Mouse (Mus musculus) hindbrain, embryonic 10.5 days (tissue): ENCODE data around the gene Antxr2. TPM values are rescaled to one million over a fixed set of nuclear protein-coding genes. Genes with fewer than 3 reads are reported as not detected.

ENCODE experiments used
- DNase-seq: peaks from one replicate; pipeline ENCODE4 v3.0.0-alpha.2; 2017; ENCODE audit warnings: low spot score
- H3K27ac ChIP-seq: fragments of 300-500 bp; sonication (generic); 2 replicates; pipeline ENCODE4 v1.5.1; 2016; ENCODE audit warnings: mild to moderate bottlenecking, moderate library complexity
- H3K27me3 ChIP-seq: fragments of 300-500 bp; sonication (generic); 2 replicates; pipeline ENCODE4 v1.6.1; 2016; ENCODE audit warnings: mild to moderate bottlenecking; ENCODE audit not compliant: poor library complexity, insufficient read depth, severe bottlenecking
- H3K36me3 ChIP-seq: fragments of 300-500 bp; sonication (generic); 2 replicates; pipeline ENCODE4 v1.6.1; 2016; ENCODE audit warnings: mild to moderate bottlenecking, moderate library complexity
- H3K4me1 ChIP-seq: fragments of 300-500 bp; sonication (generic); replicated peaks from 2 replicates; pipeline ENCODE4 v1.6.1; 2016; ENCODE audit warnings: mild to moderate bottlenecking
- H3K4me3 ChIP-seq: fragments of 300-500 bp; sonication (generic); 2 replicates; pipeline ENCODE4 v1.5.1; 2016; ENCODE audit warnings: mild to moderate bottlenecking, moderate library complexity
- H3K9me3 ChIP-seq: fragments of 300-500 bp; sonication (generic); 2 replicates; pipeline ENCODE4 v1.6.1; 2016; ENCODE audit warnings: mild to moderate bottlenecking, moderate library complexity
- WGBS: fragments of 180-500 bp; shearing (Covaris S2); methylation state at CpG from one replicate; pipeline ENCODE4 v1.1.7; 2016; 5-methylcytosine and 5-hydroxymethylcytosine counted together
- polyA plus RNA-seq: library from polyadenylated mRNA; unstranded; fragments of >200 nt; fragmentation: Nextera tagmentation; extraction: Ambion mirVana; gene quantifications from 2 replicates; pipeline ENCODE4 v1.2.1, GENCODE M21; 2016

Gene Antxr2
- polyA plus RNA-seq, 1 experiment from 2014 or later = 10.1 TPM

- Histone ChIP-seq H3K27ac (no peak overlapping the region), H3K4me3 (no peak overlapping the region), H3K27me3 (no peaks in the 10 kb centered on the region), H3K4me1 (no peaks in the 10 kb centered on the region), H3K36me3 (peaks cover 9% of the 10 kb centered on the region; the same call in 1 of the 2 replicates), H3K9me3 (no peaks in the 10 kb centered on the region)
- WGBS = 94% methylated on average over 1 of the region's 1 CpGs
- DNase-seq = no peak
These were observed 57.5 kb downstream of the Antxr2 start for GRCm38 (mm10) chr5:97973293-97973692.

- H3K9me3 ChIP-seq = no peaks in the 10 kb centered on the region
- peaks cover 9% of the 10 kb centered on the region; the same call in 1 of the 2 replicates for H3K36me3 ChIP-seq
- H3K4me1 ChIP-seq = no peaks in the 10 kb centered on the region
- WGBS = 82% methylated on average over 4 of the region's 4 CpGs
- no peak for DNase-seq
- no peaks in the 10 kb centered on the region for H3K27me3 ChIP-seq
- no peak overlapping the region for H3K27ac ChIP-seq
- H3K4me3 ChIP-seq = no peak overlapping the region
These were observed 58.8 kb downstream of the Antxr2 start for GRCm38 (mm10) chr5:97972029-97972428.

GRCm38 (mm10) chr5:97971236-97971635, 59.6 kb downstream of the Antxr2 start:
- 50% methylated on average over 3 of the region's 3 CpGs for WGBS
- no peaks in the 10 kb centered on the region for H3K27me3 ChIP-seq
- no peak overlapping the region for H3K27ac ChIP-seq
- no peak for DNase-seq
- no peak overlapping the region for H3K4me3 ChIP-seq
- H3K4me1 ChIP-seq = no peaks in the 10 kb centered on the region
- peaks cover 9% of the 10 kb centered on the region; the same call in 1 of the 2 replicates for H3K36me3 ChIP-seq
- H3K9me3 ChIP-seq = no peaks in the 10 kb centered on the region

GRCm38 (mm10) chr5:97967044-97967443, 63.8 kb downstream of the Antxr2 start:
- WGBS = 83% methylated on average over 5 of the region's 5 CpGs
- Histone ChIP-seq H3K36me3 (peaks cover 9% of the 10 kb centered on the region; the same call in 1 of the 2 replicates), H3K27ac (no peak overlapping the region)

GRCm38 (mm10) chr5:97966101-97966500, 64.7 kb downstream of the Antxr2 start:
- Histone ChIP-seq H3K9me3 (no peaks in the 10 kb centered on the region), H3K27ac (no peak overlapping the region), H3K4me3 (no peak overlapping the region), H3K4me1 (no peaks in the 10 kb centered on the region), H3K27me3 (no peaks in the 10 kb centered on the region), H3K36me3 (peaks cover 9% of the 10 kb centered on the region; the same call in 1 of the 2 replicates)
- DNase-seq = no peak

More at GRCm38 (mm10) chr5:97967044-97967443, 63.8 kb downstream of the Antxr2 start:
- H3K4me1 ChIP-seq = no peaks in the 10 kb centered on the region
- no peaks in the 10 kb centered on the region for H3K9me3 ChIP-seq
- DNase-seq = no peak
- H3K4me3 ChIP-seq = no peak overlapping the region
- H3K27me3 ChIP-seq = no peaks in the 10 kb centered on the region

GRCm38 (mm10) chr5:97964444-97964843, 66.4 kb downstream of the Antxr2 start:
- H3K27me3 ChIP-seq = no peaks in the 10 kb centered on the region
- H3K4me3 ChIP-seq = no peak overlapping the region
- H3K4me1 ChIP-seq = no peaks in the 10 kb centered on the region
- 85% methylated on average over 2 of the region's 2 CpGs for WGBS
- H3K36me3 ChIP-seq = peaks cover 19% of the 10 kb centered on the region
- no peaks in the 10 kb centered on the region for H3K9me3 ChIP-seq
- H3K27ac ChIP-seq = no peak overlapping the region
- no peak for DNase-seq

- no peak for DNase-seq
- no peaks in the 10 kb centered on the region for H3K9me3 ChIP-seq
- 93% methylated on average over 3 of the region's 3 CpGs for WGBS
- H3K27ac ChIP-seq = no peak overlapping the region
- peaks cover 24% of the 10 kb centered on the region for H3K36me3 ChIP-seq
- H3K27me3 ChIP-seq = no peaks in the 10 kb centered on the region
- H3K4me3 ChIP-seq = no peak overlapping the region
- H3K4me1 ChIP-seq = no peaks in the 10 kb centered on the region
These were observed 68.3 kb downstream of the Antxr2 start for GRCm38 (mm10) chr5:97962512-97962911.

GRCm38 (mm10) chr5:97961786-97962185, 69.1 kb downstream of the Antxr2 start:
- H3K4me1 ChIP-seq = no peaks in the 10 kb centered on the region
- no peaks in the 10 kb centered on the region for H3K9me3 ChIP-seq
- no peak overlapping the region for H3K27ac ChIP-seq
- no peak for DNase-seq
- H3K27me3 ChIP-seq = no peaks in the 10 kb centered on the region
- no peak overlapping the region for H3K4me3 ChIP-seq
- 84% methylated on average over 7 of the region's 7 CpGs for WGBS
- H3K36me3 ChIP-seq = peaks cover 24% of the 10 kb centered on the region

- no peak for DNase-seq
- Histone ChIP-seq H3K36me3 (peaks cover 27% of the 10 kb centered on the region), H3K4me1 (no peaks in the 10 kb centered on the region), H3K27me3 (no peaks in the 10 kb centered on the region), H3K9me3 (no peaks in the 10 kb centered on the region), H3K27ac (no peak overlapping the region), H3K4me3 (no peak overlapping the region)
- 74% methylated on average over 2 of the region's 2 CpGs for WGBS
These were observed 71.2 kb downstream of the Antxr2 start for GRCm38 (mm10) chr5:97959651-97960050.

- Histone ChIP-seq H3K9me3 (no peaks in the 10 kb centered on the region), H3K27me3 (no peaks in the 10 kb centered on the region), H3K4me1 (no peaks in the 10 kb centered on the region), H3K27ac (no peak overlapping the region), H3K4me3 (no peak overlapping the region), H3K36me3 (peaks cover 27% of the 10 kb centered on the region)
- DNase-seq = no peak
- WGBS = 83% methylated on average over 3 of the region's 3 CpGs
These were observed 71.8 kb downstream of the Antxr2 start for GRCm38 (mm10) chr5:97959010-97959409.

GRCm38 (mm10) chr5:97957501-97957900, 73.3 kb downstream of the Antxr2 start:
- DNase-seq = no peak
- no peaks in the 10 kb centered on the region for H3K4me1 ChIP-seq
- H3K27ac ChIP-seq = no peak overlapping the region
- WGBS = 92% methylated on average over 5 of the region's 5 CpGs
- no peaks in the 10 kb centered on the region for H3K9me3 ChIP-seq
- H3K36me3 ChIP-seq = peaks cover 19% of the 10 kb centered on the region; the same call in 1 of the 2 replicates
- H3K4me3 ChIP-seq = no peak overlapping the region
- no peaks in the 10 kb centered on the region for H3K27me3 ChIP-seq

GRCm38 (mm10) chr5:97954193-97954772, 76.6 kb downstream of the Antxr2 start:
- H3K4me3 ChIP-seq = no peak overlapping the region
- no peak for DNase-seq
- 91% methylated on average over 5 of the region's 5 CpGs for WGBS
- H3K27ac ChIP-seq = no peak overlapping the region
- 0 out of 2 replicates have a peak, but pooled peaks cover 8% of the 10 kb centered on the region for H3K36me3 ChIP-seq
- no peaks in the 10 kb centered on the region for H3K27me3 ChIP-seq
- H3K4me1 ChIP-seq = no peaks in the 10 kb centered on the region
- no peaks in the 10 kb centered on the region for H3K9me3 ChIP-seq

GRCm38 (mm10) chr5:97953241-97953920, 77.5 kb downstream of the Antxr2 start:
- Histone ChIP-seq H3K27ac (no peak overlapping the region), H3K9me3 (no peaks in the 10 kb centered on the region), H3K4me3 (no peak overlapping the region), H3K4me1 (no peaks in the 10 kb centered on the region), H3K27me3 (no peaks in the 10 kb centered on the region), H3K36me3 (0 out of 2 replicates have a peak, but pooled peaks cover 6% of the 10 kb centered on the region)
- 82% methylated on average over 11 of the region's 11 CpGs for WGBS
- DNase-seq = no peak
